Mouse (Mus musculus) MEL (cell line): ENCODE results near the gene Pam16. TPM values are rescaled to one million over a fixed set of nuclear protein-coding genes. Genes with fewer than 3 reads are reported as not detected.

ENCODE experiments used
- DNase-seq: peaks from one replicate; pipeline ENCODE4 v3.0.0; 2011; ENCODE audit warnings: low read depth, low spot score
- H3K27ac ChIP-seq: 2 replicates; pipeline ENCODE4 v1.5.1; 2012; ENCODE audit warnings: low read depth, mild to moderate bottlenecking, control low read depth, low read length, moderate library complexity; ENCODE audit not compliant: control insufficient read depth
- H3K27me3 ChIP-seq, 2 experiments: fragments of 150-350 bp in 1 of 2; sonication (generic) in 1 of 2; 2 replicates each; pipeline ENCODE4 v1.6.1; 2012; ENCODE audit warnings: low read length in 2 of 2, mild to moderate bottlenecking in 2 of 2, improper control_type of control experiment in 1 of 2, moderate library complexity in 1 of 2; ENCODE audit not compliant: insufficient read depth in 2 of 2, control insufficient read depth in 1 of 2
- H3K36me3 ChIP-seq, 2 experiments: 2 replicates each; pipeline ENCODE4 v1.6.1; 2012 to 2014; ENCODE audit warnings: low read length in 2 of 2, improper control_type of control experiment in 1 of 2, inconsistent platforms in 1 of 2, mild to moderate bottlenecking in 1 of 2; ENCODE audit not compliant: insufficient read depth in 2 of 2, control insufficient read depth in 1 of 2
- H3K4me1 ChIP-seq, 2 experiments: fragments of 150-350 bp in 1 of 2; sonication (generic) in 1 of 2; 2 replicates each; pipeline ENCODE4 v1.6.1; 2012; ENCODE audit warnings: low read length in 2 of 2, improper control_type of control experiment in 1 of 2, mild to moderate bottlenecking in 1 of 2; ENCODE audit not compliant: insufficient read depth in 2 of 2, control insufficient read depth in 1 of 2
- H3K4me3 ChIP-seq, 2 experiments: fragments of 150-350 bp in 1 of 2; sonication (generic) in 1 of 2; 2 replicates each; pipeline ENCODE4 v1.5.1; 2012; ENCODE audit warnings: low read depth in 2 of 2, low read length in 2 of 2, mild to moderate bottlenecking in 2 of 2, moderate library complexity in 2 of 2, control low read depth in 1 of 2, improper control_type of control experiment in 1 of 2; ENCODE audit not compliant: control insufficient read depth in 1 of 2, insufficient read depth in 1 of 2
- H3K79me2 ChIP-seq: 2 replicates; pipeline ENCODE4 v1.6.1; 2012; ENCODE audit warnings: mild to moderate bottlenecking, low read length, moderate library complexity; ENCODE audit not compliant: control insufficient read depth, poor library complexity, insufficient read depth
- H3K9ac ChIP-seq: 2 replicates; pipeline ENCODE4 v1.6.1; 2012; ENCODE audit warnings: low read depth, mild to moderate bottlenecking, control low read depth, low read length, moderate library complexity; ENCODE audit not compliant: control insufficient read depth, poor library complexity, severe bottlenecking
- H3K9me3 ChIP-seq: fragments of 150-350 bp; sonication (generic); replicated peaks from 2 replicates; pipeline ENCODE4 v1.6.1; 2012; ENCODE audit warnings: mild to moderate bottlenecking, low read length, improper control_type of control experiment, moderate library complexity; ENCODE audit not compliant: insufficient read depth
- CHD2 ChIP-seq: IDR thresholded peaks from 2 replicates; pipeline ENCODE4 v1.6.1; 2011; ENCODE audit warnings: low read length, improper control_type of control experiment
- E2F4 ChIP-seq: IDR thresholded peaks from 2 replicates; pipeline ENCODE4 v1.6.1; 2011; ENCODE audit warnings: low read depth, low read length, improper control_type of control experiment, borderline replicate concordance
- ELF1 ChIP-seq: IDR thresholded peaks from 2 replicates; pipeline ENCODE4 v1.6.1; 2014; ENCODE audit warnings: low read depth, mild to moderate bottlenecking, inconsistent platforms, low read length, improper control_type of control experiment, moderate library complexity
- GATA1 ChIP-seq: IDR thresholded peaks from 2 replicates; pipeline ENCODE4 v1.6.1; 2011; ENCODE audit warnings: low read depth, low read length, improper control_type of control experiment
- HCFC1 ChIP-seq: IDR thresholded peaks from 2 replicates; pipeline ENCODE4 v1.6.1; 2012; ENCODE audit warnings: low read depth, mild to moderate bottlenecking, inconsistent platforms, low read length, improper control_type of control experiment, moderate library complexity
- JUND ChIP-seq: IDR thresholded peaks from 2 replicates; pipeline ENCODE4 v1.6.1; 2011; ENCODE audit warnings: low read depth, mild to moderate bottlenecking, improper control_type of control experiment, low read length
- MAFK ChIP-seq: IDR thresholded peaks from 2 replicates; pipeline ENCODE4 v1.6.1; 2011; ENCODE audit warnings: low read depth, mild to moderate bottlenecking, low read length, improper control_type of control experiment, borderline replicate concordance
- MAX ChIP-seq: IDR thresholded peaks from 2 replicates; pipeline ENCODE4 v1.6.1; 2011; ENCODE audit warnings: low read length, improper control_type of control experiment
- MXI1 ChIP-seq: IDR thresholded peaks from 2 replicates; pipeline ENCODE4 v1.6.1; 2011; ENCODE audit warnings: mild to moderate bottlenecking, low read depth, low read length, improper control_type of control experiment
- MYC ChIP-seq: IDR thresholded peaks from 2 replicates; pipeline ENCODE4 v1.6.1; 2011; ENCODE audit warnings: low read depth, mild to moderate bottlenecking, low read length, improper control_type of control experiment, moderate library complexity
- NELFE ChIP-seq: IDR thresholded peaks from 2 replicates; pipeline ENCODE4 v1.6.1; 2011; ENCODE audit warnings: low read depth, low read length, improper control_type of control experiment
- NRF1 ChIP-seq: IDR thresholded peaks from 2 replicates; pipeline ENCODE4 v1.6.1; 2014; ENCODE audit warnings: low read depth, mild to moderate bottlenecking, inconsistent platforms, low read length, improper control_type of control experiment, moderate library complexity; ENCODE audit not compliant: poor library complexity, insufficient read depth, severe bottlenecking
- POLR2A ChIP-seq, 2 experiments: IDR thresholded peaks; 2 replicates each; pipeline ENCODE4 v1.6.1; 2011 to 2012; ENCODE audit warnings: low read length in 2 of 2, mild to moderate bottlenecking in 2 of 2, control low read depth in 1 of 2, improper control_type of control experiment in 1 of 2, low read depth in 1 of 2, moderate library complexity in 1 of 2; ENCODE audit not compliant: control insufficient read depth in 1 of 2, insufficient read depth in 1 of 2, poor library complexity in 1 of 2
- POLR2AphosphoS2 ChIP-seq: IDR thresholded peaks from 2 replicates; pipeline ENCODE4 v1.6.1; 2011; ENCODE audit warnings: low read length, improper control_type of control experiment
- POLR2AphosphoS5 ChIP-seq: IDR thresholded peaks from 2 replicates; pipeline ENCODE4 v1.6.1; 2012; ENCODE audit warnings: low read depth, borderline replicate concordance, mild to moderate bottlenecking, inconsistent platforms, low read length, moderate library complexity, mixed read lengths
- RCOR1 ChIP-seq: IDR thresholded peaks from 2 replicates; pipeline ENCODE4 v1.6.1; 2012; ENCODE audit warnings: low read depth, mild to moderate bottlenecking, inconsistent platforms, low read length, improper control_type of control experiment
- SIN3A ChIP-seq: IDR thresholded peaks from 2 replicates; pipeline ENCODE4 v1.6.1; 2012; ENCODE audit warnings: low read length, improper control_type of control experiment, inconsistent platforms
- TBP ChIP-seq: IDR thresholded peaks from 2 replicates; pipeline ENCODE4 v1.8.0; 2011; ENCODE audit warnings: low read depth, low read length, improper control_type of control experiment
- TCF12 ChIP-seq: IDR thresholded peaks from 2 replicates; pipeline ENCODE4 v1.6.1; 2014; ENCODE audit warnings: low read depth, mild to moderate bottlenecking, inconsistent platforms, low read length, improper control_type of control experiment, moderate library complexity
- UBTF ChIP-seq: IDR thresholded peaks from 2 replicates; pipeline ENCODE4 v1.6.1; 2012; ENCODE audit warnings: low read depth, mild to moderate bottlenecking, inconsistent platforms, low read length, improper control_type of control experiment, moderate library complexity, borderline replicate concordance; ENCODE audit not compliant: insufficient read depth
- USF1 ChIP-seq: IDR thresholded peaks from 2 replicates; pipeline ENCODE4 v1.6.1; 2014; ENCODE audit warnings: low read depth, mild to moderate bottlenecking, inconsistent platforms, low read length, improper control_type of control experiment, moderate library complexity
- ZC3H11A ChIP-seq: IDR thresholded peaks from 2 replicates; pipeline ENCODE4 v1.6.1; 2012; ENCODE audit warnings: low read depth, mild to moderate bottlenecking, inconsistent platforms, low read length, improper control_type of control experiment
- ZMIZ1 ChIP-seq: IDR thresholded peaks from 2 replicates; pipeline ENCODE4 v1.6.1; 2012; ENCODE audit warnings: low read depth, mild to moderate bottlenecking, inconsistent platforms, low read length, improper control_type of control experiment, moderate library complexity
- polyA plus RNA-seq, 2 experiments: library from polyadenylated mRNA; stranded (reverse) in 1 of 2; unstranded in 1 of 2; fragments of >175 nt in 1 of 2; fragments of >200 nt in 1 of 2; gene quantifications; 2 replicates each; pipeline versions ENCODE4 v1.2.1 to v1.2.4; 2012; ENCODE audit warnings: low replicate concordance in 2 of 2, low read depth in 1 of 2; ENCODE audit not compliant: insufficient read length in 2 of 2, insufficient read depth in 1 of 2, missing spikeins in 1 of 2
- total RNA-seq: library from RNA; depleted of rRNA; stranded (reverse); fragments of 300-350 nt; gene quantifications from 2 replicates; pipeline ENCODE4 v1.2.3, GENCODE M21; 2012; rRNA removed

The Pam16 gene
- total RNA-seq = 115 and 121 TPM in 2 replicates
- 10 to 100 TPM in 1 of 2 experiments, not detected in 1; 13.6 TPM for polyA plus RNA-seq

DNA sequence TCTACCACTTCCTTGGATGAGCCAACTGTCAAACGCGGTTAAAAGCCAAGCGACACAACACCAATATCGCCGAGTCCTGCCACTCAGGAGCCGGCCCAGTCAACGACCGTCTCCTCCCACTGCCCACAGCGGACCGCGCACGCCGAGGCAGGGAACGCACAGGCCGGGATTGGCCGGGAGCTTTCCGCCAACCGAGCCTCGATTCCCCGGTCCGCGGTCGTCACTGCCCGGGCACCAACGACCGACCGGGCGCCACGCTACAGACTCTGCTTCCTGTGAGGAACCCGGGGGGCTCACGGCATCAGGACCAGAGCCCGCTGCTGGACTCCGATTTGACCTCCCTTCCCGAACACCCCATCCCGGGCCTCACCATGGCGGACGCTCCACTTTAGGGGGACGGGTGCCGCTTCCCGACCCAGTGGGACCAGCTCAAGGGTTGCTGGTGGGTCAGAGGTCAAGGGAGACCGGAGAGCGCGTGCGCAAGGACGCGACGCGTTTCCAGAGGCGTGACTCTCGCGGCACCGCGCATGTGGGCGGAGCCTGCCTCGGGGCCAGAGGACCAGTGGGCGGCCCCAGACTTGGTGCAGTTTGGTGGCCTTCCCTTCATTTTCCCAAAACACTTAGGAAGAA is at the start of gene Pam16:
Gene Pam16, minus strand, starts transcription at position 508 of the 630 bp plus-strand sequence.
- Histone ChIP-seq H3K9me3 (no peaks in the 10 kb centered on the region), H3K4me1 (peaks cover 0 to 23% of the 10 kb centered on the region in 2 experiments; a peak in 2 of 4 replicates), H3K9ac (peak within 1 kb of the TSS; percentile 93), H3K27ac (peak within 1 kb of the TSS; percentile 64), H3K4me3 (peak within 1 kb of the TSS; percentile 90 to 91), H3K79me2 (peaks cover 35% of the 10 kb centered on the region), H3K27me3 (no peaks in the 10 kb centered on the region), H3K36me3 (peaks cover 0 to 12% of the 10 kb centered on the region in 2 experiments; a peak in 2 of 4 replicates)
- peak; percentile 82 for TF ChIP-seq NRF1
- TF ChIP-seq ZC3H11A = no peak
- TF ChIP-seq HCFC1 = peak; percentile 82
- TF ChIP-seq ZMIZ1 = peak; percentile 29
- TF ChIP-seq UBTF = peak; percentile 47; the same call in 1 of the 2 replicates
- TF ChIP-seq JUND = no peak
- peak; percentile 46; the same call in 1 of the 2 replicates for TF ChIP-seq ELF1
- 0 out of 2 replicates have a peak, but pooled peaks have one; percentile 40 for TF ChIP-seq TCF12
- no peak for TF ChIP-seq POLR2AphosphoS5
- TF ChIP-seq TBP = no peak
- no peak for TF ChIP-seq MAFK
- TF ChIP-seq E2F4 = no peak
- no peak for TF ChIP-seq RCOR1
- TF ChIP-seq MAX = 0 out of 2 replicates have a peak, but pooled peaks have one; percentile 31
- peak; percentile 72; the same call in 1 of the 2 replicates for TF ChIP-seq NELFE
- no peak for TF ChIP-seq GATA1
- TF ChIP-seq MXI1 = peak; percentile 83; the same call in 1 of the 2 replicates
- TF ChIP-seq POLR2A (IDR thresholded peaks at IDR 0.05; ENCODE audit: control insufficient read depth in 1 of 2, insufficient read depth in 1 of 2, low read depth in 1 of 2, low read length in 2 of 2, poor library complexity in 1 of 2) = peak; percentile 53 to 81; a peak in 3 of 4 replicates
- peak; percentile 80 for TF ChIP-seq CHD2
- peak; percentile 70 for TF ChIP-seq SIN3A
- peak; percentile 98 for TF ChIP-seq POLR2AphosphoS2
- 0 out of 2 replicates have a peak, but pooled peaks have one; percentile 32 for TF ChIP-seq USF1
- 0 out of 2 replicates have a peak, but pooled peaks have one; percentile 43 for TF ChIP-seq MYC
- DNase-seq = peak; percentile 91
